Mouse (Mus musculus) liver, postnatal 0 days (tissue): ENCODE measurements around the gene Ikzf3.

Source experiments
- CTCF ChIP-seq: sonication (generic); IDR thresholded peaks from 2 replicates; pipeline ENCODE4 v1.5.1; 2016; ENCODE audit warnings: antibody characterized with exemption, low read depth
- EP300 ChIP-seq: IDR thresholded peaks from 2 replicates; pipeline ENCODE4 v1.6.1; 2016; ENCODE audit warnings: antibody characterized with exemption, low read depth, mild to moderate bottlenecking

DNA sequence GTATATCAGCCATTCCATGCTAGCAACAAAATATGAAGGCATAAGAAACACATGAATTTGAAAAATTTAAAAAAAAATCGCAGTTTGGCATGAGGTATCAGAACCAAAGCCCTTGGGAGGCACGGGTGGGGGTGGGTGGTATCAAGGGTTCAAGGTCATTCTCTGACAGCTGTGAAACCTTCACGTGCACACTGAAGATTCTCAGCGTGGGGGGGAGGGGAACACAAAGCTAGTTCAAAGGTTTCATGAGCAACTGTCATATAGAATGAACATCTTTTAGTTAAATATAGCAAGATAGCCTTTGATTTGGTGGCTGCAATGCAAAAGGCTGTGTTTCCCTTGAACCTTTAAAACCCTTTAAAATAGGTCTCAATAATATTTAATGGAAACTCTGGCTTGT lies 20.7 kb downstream of the Ikzf3 start:
- no peak for TF ChIP-seq EP300
- TF ChIP-seq CTCF: no peak
